Mouse (Mus musculus): ENCODE measurements around the gene Klhl7.

- TF ChIP-seq POLR2A (IDR thresholded peaks at IDR 0.05; ENCODE audit: low read depth, low read length) (no peak), CTCF (IDR thresholded peaks at IDR 0.05; ENCODE audit: extremely low read depth, insufficient read length, insufficient replicate concordance, low read depth, low read length) (no peak)
These were observed 24.3 kb downstream of the Klhl7 start for GRCm38 (mm10) chr5:24124579-24125276.

Measured in small intestine, adult 2 months (tissue).